Comparison of ENCODE assay signal across 16 mouse cellular contexts in the genomic region with DNA sequence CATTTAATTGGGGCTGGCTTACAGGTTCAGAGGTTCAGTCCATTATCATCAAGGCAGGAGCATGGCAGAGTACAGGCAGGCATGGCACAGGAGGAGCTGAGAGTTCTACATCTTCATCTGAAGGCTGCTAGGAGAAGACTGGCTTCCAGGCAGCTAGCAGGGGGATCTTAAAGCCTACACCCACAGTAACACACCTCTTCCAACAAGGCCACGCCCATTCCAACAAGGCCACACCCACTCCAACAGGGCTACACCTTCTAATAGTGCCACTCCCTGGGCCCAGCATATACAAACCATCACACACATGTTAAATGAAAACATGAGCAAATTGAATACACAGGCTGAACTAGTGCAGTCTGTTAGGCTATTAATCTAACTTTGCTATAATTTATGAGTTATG. TPM values are rescaled to one million over a fixed set of nuclear protein-coding genes. Genes with fewer than 3 reads are reported as not detected.
"Had no signal": no experiment of that assay in that cellular context is flagged by ENCODE, and none has a peak within 500 bp of the region (broad histone marks: within the 10 kb centered on the region; RNA-seq: fewer than 3 reads in every experiment).

No protein-coding gene starts in this region.

RNA-seq across cellular contexts. Expression of gene Rsph14, which starts 9.7 kb away (rescaled TPM):
- total RNA-seq: liver, adult 2 months; monocyte, adult 5-6 weeks had no signal
- polyA plus RNA-seq: kidney, adult 2 months; kidney, embryonic 14.5 days; kidney, postnatal 0 days; large intestine, adult 2 months; limb, embryonic 10.5 days; limb, embryonic 13.5 days; liver, adult 2 months; liver, postnatal 0 days; lung, embryonic 14.5 days; midbrain, embryonic 10.5 days; myocyte; neural tube, embryonic 11.5 days; small intestine, adult 2 months; spleen, adult 2 months; stomach, embryonic 14.5 days had no signal
